Mouse (Mus musculus): ENCODE measurements around the gene Eef1a1. TPM values are rescaled to one million over a fixed set of nuclear protein-coding genes. Genes with fewer than 3 reads are reported as not detected.

Eef1a1 gene
- polyA plus RNA-seq, 2 experiments = 2,316 to 4,315 TPM

DNA sequence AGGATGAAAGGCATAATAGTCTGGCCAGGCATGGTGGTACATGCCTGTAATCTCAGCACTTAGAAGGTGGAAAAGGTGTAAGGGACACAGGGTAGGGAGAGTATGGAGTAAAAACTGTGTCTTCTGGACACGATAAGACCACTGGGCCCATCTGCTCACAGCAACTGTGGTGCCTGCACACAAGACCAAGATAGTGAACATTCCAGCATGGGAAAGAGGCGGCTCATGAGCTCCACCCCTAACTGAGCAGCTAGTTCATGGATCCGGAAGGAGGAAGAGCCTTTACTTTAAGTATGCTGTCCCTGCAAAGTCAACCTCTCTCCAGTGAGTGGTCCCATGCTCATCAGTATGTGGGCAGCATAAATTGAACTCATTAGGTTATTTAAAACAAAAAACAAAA, 15.7 kb upstream of the Eef1a1 start:
- H3K9me3 ChIP-seq (ENCODE audit: control insufficient read depth, low read length) = no peaks in the 10 kb centered on the region
- ATAC-seq (ENCODE audit: insufficient read depth) (no peak), DNase-seq (ENCODE audit: low read depth in 3 of 3, low spot score in 3 of 3) (no peak)
- H3K4me2 ChIP-seq (ENCODE audit: low read depth) = no peak overlapping the region
- H3K9ac ChIP-seq (replicated peaks) = no peak overlapping the region
- no peak for TF ChIP-seq EP300 (IDR thresholded peaks at IDR 0.05; ENCODE audit: low read depth)
- no peak for TF ChIP-seq CTCF (IDR thresholded peaks at IDR 0.05; ENCODE audit: low read depth)
- no peak overlapping the region for H3K27ac ChIP-seq
- peaks cover 10 to 17% of the 10 kb centered on the region in 2 experiments for H3K4me1 ChIP-seq (replicated peaks; ENCODE audit: control insufficient read depth in 2 of 2, insufficient read depth in 2 of 2, low read length in 1 of 2)
- H3K36me3 ChIP-seq (replicated peaks; ENCODE audit: control insufficient read depth, insufficient read depth, low read depth) = no peaks in the 10 kb centered on the region
- 56% methylated on average over 3 of the region's 3 CpGs for WGBS (ENCODE audit: insufficient replicate concordance)
- no peak overlapping the region for H3K4me3 ChIP-seq (ENCODE audit: insufficient read depth in 1 of 2, low read depth in 2 of 2, low read length in 2 of 2)
- no peaks in the 10 kb centered on the region for H3K27me3 ChIP-seq (ENCODE audit: control insufficient read depth, insufficient read depth, low read length)

DNA sequence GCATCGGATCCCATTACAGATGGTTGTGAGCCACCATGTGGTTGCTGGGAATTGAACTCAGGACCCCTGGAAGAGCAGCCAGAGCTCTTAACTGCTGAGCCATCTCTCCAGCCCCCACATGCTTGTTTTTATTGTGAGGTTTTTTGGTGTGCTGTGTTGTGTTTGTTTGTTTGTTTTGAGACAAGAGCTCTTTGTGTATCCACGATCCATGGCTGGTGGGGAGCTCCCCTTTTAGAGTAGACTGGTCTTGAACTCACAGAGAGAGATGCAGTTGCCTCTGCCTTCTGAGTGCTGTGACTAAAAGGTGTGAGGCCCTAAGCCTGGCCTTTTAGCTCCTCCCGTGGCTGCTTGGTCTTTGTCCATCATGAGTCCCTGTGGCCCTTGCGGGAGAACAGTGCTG, 15.2 kb upstream of the Eef1a1 start:
- ATAC-seq (ENCODE audit: insufficient read depth) = no peak
- 55% methylated on average over 4 of the region's 4 CpGs for WGBS (ENCODE audit: insufficient replicate concordance)
- Histone ChIP-seq H3K27ac (no peak overlapping the region), H3K4me2 (ENCODE audit: low read depth) (no peak overlapping the region), H3K36me3 (replicated peaks; ENCODE audit: control insufficient read depth, insufficient read depth, low read depth) (no peaks in the 10 kb centered on the region), H3K9ac (replicated peaks) (no peak overlapping the region), H3K4me1 (replicated peaks; ENCODE audit: control insufficient read depth in 2 of 2, insufficient read depth in 2 of 2, low read length in 1 of 2) (peaks cover 10 to 17% of the 10 kb centered on the region in 2 experiments), H3K9me3 (ENCODE audit: control insufficient read depth, low read length) (no peaks in the 10 kb centered on the region), H3K27me3 (ENCODE audit: control insufficient read depth, insufficient read depth, low read length) (no peaks in the 10 kb centered on the region), H3K4me3 (ENCODE audit: insufficient read depth in 1 of 2, low read depth in 2 of 2, low read length in 2 of 2) (no peak overlapping the region)
- no peak for DNase-seq (ENCODE audit: low read depth in 3 of 3, low spot score in 3 of 3)
- TF ChIP-seq CTCF (IDR thresholded peaks at IDR 0.05; ENCODE audit: low read depth) (no peak), EP300 (IDR thresholded peaks at IDR 0.05; ENCODE audit: low read depth) (no peak)

DNA sequence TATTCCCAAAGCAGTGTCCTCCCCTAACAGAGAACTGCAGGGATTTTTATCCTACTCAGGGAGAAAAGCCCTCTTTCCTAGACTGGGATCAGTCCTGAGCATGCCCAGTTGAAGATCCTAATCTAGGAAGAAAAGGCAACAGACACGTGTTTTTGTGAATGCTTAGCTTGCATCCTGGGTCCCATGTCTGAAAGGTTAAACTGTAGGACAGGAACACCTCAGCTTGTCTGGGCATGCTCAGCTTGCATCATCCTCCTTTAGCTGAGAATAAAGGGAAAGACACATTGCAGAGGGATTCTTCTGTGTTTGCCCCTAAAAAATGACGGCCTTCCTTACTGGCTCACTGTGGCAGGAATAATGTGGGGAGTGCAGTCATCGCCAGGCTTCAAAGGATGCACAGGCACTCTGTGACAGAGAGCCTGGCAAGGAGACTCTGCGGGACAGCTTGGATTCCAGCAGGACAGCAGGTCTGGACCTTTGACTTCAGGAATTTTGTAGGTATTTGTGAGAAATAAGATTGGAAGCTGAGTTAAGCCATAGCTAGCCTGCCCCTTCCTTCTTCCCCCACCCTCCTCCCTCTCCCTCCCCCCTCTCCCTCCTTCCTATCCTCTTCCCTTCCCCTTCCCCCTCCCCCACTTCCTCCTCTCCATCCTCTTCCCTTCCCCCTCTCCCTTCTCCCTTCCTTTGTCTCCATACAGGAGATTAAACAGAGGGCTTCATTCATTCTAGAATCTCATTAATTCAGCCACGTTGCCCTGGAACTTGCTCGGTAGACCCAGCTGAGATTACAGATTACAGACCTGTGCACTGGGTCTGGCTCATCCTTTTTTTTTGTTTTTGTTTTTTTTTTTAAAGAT, 14.5 kb upstream of the Eef1a1 start:
- Histone ChIP-seq H3K4me3 (ENCODE audit: insufficient read depth in 1 of 2, low read depth in 2 of 2, low read length in 2 of 2) (no peak overlapping the region), H3K9me3 (ENCODE audit: control insufficient read depth, low read length) (no peaks in the 10 kb centered on the region), H3K4me2 (ENCODE audit: low read depth) (no peak overlapping the region), H3K9ac (replicated peaks) (no peak overlapping the region), H3K36me3 (replicated peaks; ENCODE audit: control insufficient read depth, insufficient read depth, low read depth) (no peaks in the 10 kb centered on the region), H3K27ac (no peak overlapping the region), H3K27me3 (ENCODE audit: control insufficient read depth, insufficient read depth, low read length) (no peaks in the 10 kb centered on the region), H3K4me1 (replicated peaks; ENCODE audit: control insufficient read depth in 2 of 2, insufficient read depth in 2 of 2, low read length in 1 of 2) (peaks cover 10 to 17% of the 10 kb centered on the region in 2 experiments)
- DNase-seq (ENCODE audit: low read depth in 3 of 3, low spot score in 3 of 3) = no peak
- TF ChIP-seq CTCF (IDR thresholded peaks at IDR 0.05; ENCODE audit: low read depth) (no peak), EP300 (IDR thresholded peaks at IDR 0.05; ENCODE audit: low read depth) (no peak)
- no peak for ATAC-seq (ENCODE audit: insufficient read depth)
- 31% methylated on average over 6 of the region's 6 CpGs for WGBS (ENCODE audit: insufficient replicate concordance)

DNA sequence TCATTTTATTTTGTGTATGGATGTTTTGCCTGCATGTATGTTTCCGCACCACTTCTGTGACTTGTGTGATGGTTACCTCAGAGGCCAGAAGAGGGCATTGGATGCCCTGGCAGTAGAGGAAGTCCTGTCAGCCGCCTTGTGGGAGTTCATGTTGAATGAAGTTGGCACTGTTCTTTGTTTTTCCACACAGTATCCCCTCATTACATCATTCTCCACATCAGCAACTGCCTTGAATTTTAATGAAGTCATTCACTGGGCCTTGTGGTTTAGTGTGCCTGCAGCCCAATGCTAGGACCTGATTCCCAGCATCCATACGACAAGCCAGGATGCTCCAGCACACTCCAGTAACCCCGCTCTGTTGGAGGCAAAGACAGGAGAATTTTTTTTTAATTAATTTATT, 12.3 kb upstream of the Eef1a1 start:
- Histone ChIP-seq H3K9me3 (ENCODE audit: control insufficient read depth, low read length) (no peaks in the 10 kb centered on the region), H3K27ac (no peak overlapping the region), H3K27me3 (ENCODE audit: control insufficient read depth, insufficient read depth, low read length) (no peaks in the 10 kb centered on the region), H3K4me3 (ENCODE audit: insufficient read depth in 1 of 2, low read depth in 2 of 2, low read length in 2 of 2) (no peak overlapping the region), H3K4me2 (ENCODE audit: low read depth) (no peak overlapping the region), H3K36me3 (replicated peaks; ENCODE audit: control insufficient read depth, insufficient read depth, low read depth) (no peaks in the 10 kb centered on the region), H3K9ac (replicated peaks) (no peak overlapping the region), H3K4me1 (replicated peaks; ENCODE audit: control insufficient read depth in 2 of 2, insufficient read depth in 2 of 2, low read length in 1 of 2) (peaks cover 6 to 12% of the 10 kb centered on the region in 2 experiments)
- DNase-seq (ENCODE audit: low read depth in 3 of 3, low spot score in 3 of 3) = no peak
- TF ChIP-seq EP300 (IDR thresholded peaks at IDR 0.05; ENCODE audit: low read depth) (no peak), CTCF (IDR thresholded peaks at IDR 0.05; ENCODE audit: low read depth) (no peak)
- ATAC-seq (ENCODE audit: insufficient read depth) = no peak
- 77% methylated on average over 4 of the region's 4 CpGs for WGBS (ENCODE audit: insufficient replicate concordance)

DNA sequence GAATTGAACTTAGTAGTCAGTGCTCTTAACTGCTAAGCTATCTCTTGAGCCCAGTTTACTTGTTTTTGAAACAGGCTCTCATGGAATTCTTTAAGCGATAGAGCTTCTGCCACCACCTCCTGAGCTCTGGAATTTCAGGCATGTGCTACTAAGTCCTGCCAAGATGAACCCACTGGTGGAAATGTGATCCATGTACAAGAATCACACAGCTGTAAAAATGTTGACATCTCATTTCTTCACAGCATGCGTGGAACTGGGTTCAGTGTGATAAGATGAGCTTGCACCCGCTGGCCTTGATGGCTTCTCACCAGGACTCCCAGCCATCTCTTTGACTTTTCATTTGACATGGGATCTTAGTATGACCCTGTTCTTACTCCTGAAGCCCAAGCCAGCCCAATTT, 11.4 kb upstream of the Eef1a1 start:
- no peak overlapping the region for H3K9ac ChIP-seq (replicated peaks)
- WGBS (ENCODE audit: insufficient replicate concordance) = 56% methylated on average over 3 of the region's 3 CpGs
- ATAC-seq (ENCODE audit: insufficient read depth) = no peak

More for the DNA sequence above, 11.4 kb upstream of the Eef1a1 start:
- Histone ChIP-seq H3K4me2 (ENCODE audit: low read depth) (no peak overlapping the region), H3K36me3 (replicated peaks; ENCODE audit: control insufficient read depth, insufficient read depth, low read depth) (no peaks in the 10 kb centered on the region), H3K4me1 (replicated peaks; ENCODE audit: control insufficient read depth in 2 of 2, insufficient read depth in 2 of 2, low read length in 1 of 2) (peaks cover 0 to 6% of the 10 kb centered on the region in 2 experiments; a peak in 1 of 4 replicates), H3K4me3 (ENCODE audit: insufficient read depth in 1 of 2, low read depth in 2 of 2, low read length in 2 of 2) (no peak overlapping the region), H3K9me3 (ENCODE audit: control insufficient read depth, low read length) (no peaks in the 10 kb centered on the region), H3K27me3 (ENCODE audit: control insufficient read depth, insufficient read depth, low read length) (no peaks in the 10 kb centered on the region), H3K27ac (no peak overlapping the region)
- no peak for DNase-seq (ENCODE audit: low read depth in 3 of 3, low spot score in 3 of 3)
- TF ChIP-seq CTCF (IDR thresholded peaks at IDR 0.05; ENCODE audit: low read depth) = no peak
- no peak for TF ChIP-seq EP300 (IDR thresholded peaks at IDR 0.05; ENCODE audit: low read depth)
